Mouse (Mus musculus) cerebellum, postnatal 25 days (tissue): ENCODE results near the gene Scube2.

Source experiments
- DNase-seq, 2 experiments: peaks; one replicate each; pipeline ENCODE4 v3.0.0; 2021; ENCODE audit warnings: mixed read lengths in 2 of 2

Gene Scube2

DNA sequence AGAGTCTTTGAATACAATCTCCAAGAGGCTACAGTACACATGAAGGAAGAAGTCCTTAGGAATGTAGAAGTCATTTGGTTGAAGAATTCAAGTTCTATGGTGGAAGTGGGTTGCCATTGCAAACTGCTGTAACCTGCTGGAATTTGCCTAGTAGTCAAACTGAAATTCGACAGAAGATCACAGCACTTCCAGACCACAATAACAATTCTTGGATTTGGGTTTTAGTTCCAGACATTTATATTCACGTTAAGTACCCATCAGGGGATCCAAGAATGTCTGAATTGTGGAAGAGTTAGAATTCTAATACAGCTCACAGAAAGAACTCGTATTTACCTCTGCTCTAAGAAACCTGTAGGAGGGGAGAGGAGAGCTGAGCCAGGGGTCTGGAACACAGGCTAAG, 14.9 kb downstream of the Scube2 start:
- no peak for DNase-seq

- DNase-seq = no peak
These were observed 15.6 kb downstream of the Scube2 start for GRCm38 (mm10) chr7:109849750-109850434.

DNA sequence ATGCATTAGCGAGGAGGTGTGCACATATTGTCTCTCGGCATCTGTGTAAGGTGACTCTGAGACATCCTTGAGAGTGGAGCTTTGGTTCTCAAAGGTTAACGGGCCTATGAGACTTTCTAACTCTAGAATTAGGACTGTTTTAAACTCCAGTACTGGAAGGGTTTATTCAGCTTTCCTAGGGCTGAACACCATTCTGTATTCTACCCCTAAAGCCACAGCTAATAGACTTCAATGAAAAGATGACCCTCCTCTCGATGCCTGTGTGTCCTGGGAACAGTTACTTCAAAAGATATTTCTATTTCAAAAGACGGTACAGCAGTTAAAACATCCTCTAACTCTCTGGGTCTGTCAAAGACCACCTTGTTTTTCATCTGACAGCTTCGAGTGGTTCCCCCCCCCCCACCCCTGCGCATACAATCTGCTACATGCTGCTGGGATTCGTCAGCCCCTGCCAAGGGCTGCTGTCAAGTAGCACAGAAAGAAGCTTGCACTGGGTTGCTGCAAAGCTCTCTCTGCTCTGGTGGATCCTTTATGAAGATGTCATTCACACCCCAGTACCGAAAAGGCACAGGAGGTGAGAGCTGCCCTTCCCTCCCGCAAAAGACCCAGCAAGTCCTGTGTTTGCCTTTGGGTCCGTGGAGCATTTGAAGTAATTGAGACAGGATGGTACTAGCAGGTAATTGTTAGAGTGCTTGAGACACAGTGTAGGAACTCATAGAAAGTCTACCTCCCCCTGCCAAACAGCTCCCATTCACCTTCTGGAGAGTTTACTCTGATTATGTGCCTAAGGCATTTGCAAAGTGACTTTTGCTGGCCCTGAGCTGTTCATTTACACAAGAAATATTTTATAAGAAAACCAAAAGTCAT, 16.4 kb downstream of the Scube2 start:
- no peak for DNase-seq

DNA sequence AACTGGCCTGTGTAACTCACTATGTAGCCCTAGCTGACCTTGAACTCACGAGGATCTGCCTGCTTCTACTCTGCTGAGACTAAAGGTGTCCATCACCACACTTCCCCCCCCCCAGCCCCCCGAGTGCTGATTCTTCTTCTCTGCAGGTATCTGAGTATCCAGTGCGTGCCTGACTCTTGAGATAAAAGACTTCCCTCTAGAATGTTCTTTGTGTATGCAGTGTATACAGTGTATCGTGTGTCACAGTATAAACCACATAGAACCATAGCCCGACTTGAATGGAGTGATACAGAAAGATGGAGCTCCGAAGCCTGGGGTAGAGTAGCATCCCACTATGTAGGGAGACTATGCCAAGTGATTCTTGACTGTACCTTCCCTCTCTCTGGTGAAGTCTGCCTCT, 21.4 kb downstream of the Scube2 start:
- DNase-seq = no peak

- DNase-seq = peak; percentile 51 to 69
These were observed 23.7 kb downstream of the Scube2 start for GRCm38 (mm10) chr7:109841618-109842418.

DNA sequence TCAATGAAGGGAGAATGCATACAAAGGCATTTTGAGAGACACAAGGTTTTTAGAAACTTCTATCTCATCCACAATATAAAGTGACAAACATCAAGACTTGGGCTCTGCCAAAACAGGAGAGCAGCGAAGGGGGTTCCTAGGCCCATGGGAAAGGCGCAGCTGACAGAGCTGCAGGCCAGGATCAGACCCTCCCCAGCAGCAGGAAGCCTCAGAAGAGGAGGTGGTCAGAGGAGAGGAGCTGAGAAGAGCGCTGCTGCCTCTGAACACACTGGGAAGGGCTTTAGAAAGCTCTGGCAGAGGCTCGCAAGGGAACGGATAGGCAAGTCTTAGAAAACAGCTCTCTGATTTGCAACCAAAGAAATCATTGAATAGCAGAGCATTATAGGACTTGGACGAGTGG, 24.4 kb downstream of the Scube2 start:
- no peak for DNase-seq

DNA sequence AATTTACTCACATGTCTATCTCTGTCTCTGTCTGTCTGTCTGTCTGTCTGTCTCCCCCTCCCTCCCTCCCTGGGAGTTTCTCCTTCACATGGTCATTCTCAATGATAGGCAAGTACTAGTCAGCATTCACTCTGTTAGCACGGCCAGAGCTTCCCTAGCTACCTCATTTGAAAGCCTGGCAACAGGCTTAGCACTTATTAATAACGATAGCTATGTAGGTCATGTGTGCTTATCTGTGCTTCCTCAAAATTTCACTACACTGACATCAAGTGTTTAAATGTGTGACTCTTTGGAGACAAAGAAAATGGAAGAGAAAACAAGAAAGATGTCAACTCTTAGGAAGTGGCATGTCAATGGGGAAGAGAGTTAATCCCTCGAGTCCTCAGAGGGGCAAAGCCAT, 26.9 kb downstream of the Scube2 start:
- DNase-seq = no peak

- DNase-seq = no peak
These were observed 27.8 kb downstream of the Scube2 start for GRCm38 (mm10) chr7:109837651-109838050.

DNA sequence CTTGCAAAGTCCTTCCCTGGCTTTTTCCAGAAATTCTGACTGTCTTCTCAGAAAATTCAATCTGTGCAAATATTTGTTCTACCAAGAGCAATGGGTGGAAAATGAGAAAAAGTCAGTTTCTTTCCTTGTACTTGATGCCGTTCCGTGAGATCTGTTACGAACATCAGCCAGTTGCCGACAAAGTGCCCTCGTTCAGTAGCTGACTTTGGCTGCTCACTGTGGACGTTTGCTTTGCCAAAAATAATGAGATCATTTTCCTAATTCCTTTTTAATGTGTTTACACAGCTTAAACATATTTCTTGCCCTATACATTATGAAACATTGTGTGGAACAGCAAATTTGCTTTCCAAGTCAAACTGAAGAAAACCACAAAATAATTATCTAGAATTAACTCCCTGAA, 30.6 kb downstream of the Scube2 start:
- DNase-seq = no peak

- no peak for DNase-seq
These were observed 34.1 kb downstream of the Scube2 start for GRCm38 (mm10) chr7:109831376-109831775.

DNA sequence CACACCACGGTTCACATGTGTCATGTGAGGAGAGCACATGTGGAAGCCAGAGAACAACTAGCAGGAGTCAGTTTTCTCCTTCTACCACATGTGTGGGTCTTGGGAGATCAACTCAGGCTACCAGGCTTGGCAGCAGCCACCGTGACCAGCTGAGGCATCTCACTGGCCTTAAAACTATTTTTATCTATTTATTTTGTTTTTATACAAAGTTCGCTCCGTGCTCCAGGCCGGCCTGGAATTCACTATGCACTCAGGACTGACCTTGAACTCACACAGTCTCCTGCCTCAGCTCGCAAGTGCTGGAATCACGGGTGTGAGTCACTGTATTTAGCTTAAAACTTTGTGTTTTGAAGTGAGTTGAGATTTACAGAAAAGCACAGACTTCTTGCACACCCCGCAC, 38.6 kb downstream of the Scube2 start:
- DNase-seq = no peak

- peak; percentile 33 to 34 for DNase-seq
These were observed 40.2 kb downstream of the Scube2 start for GRCm38 (mm10) chr7:109825293-109825692.

DNA sequence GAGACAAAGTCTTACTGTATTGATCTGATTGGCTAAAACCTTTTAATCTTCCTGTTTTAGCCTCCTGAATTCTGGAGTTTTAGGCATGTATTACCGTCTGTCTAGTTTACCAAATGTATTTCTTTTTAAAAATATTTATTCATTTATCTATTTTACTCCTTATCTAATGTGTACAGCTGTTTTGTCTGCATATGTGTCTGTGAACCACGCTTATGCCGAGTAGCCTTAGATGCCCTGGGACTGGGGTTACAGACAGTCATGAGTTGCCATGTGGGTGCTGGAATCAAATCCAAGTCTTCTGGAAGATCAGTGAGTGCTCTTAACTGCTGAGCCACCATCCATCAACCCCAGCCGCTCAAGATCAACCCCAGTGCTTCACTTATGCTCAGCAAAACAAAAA, 46.9 kb downstream of the Scube2 start:
- no peak for DNase-seq

DNA sequence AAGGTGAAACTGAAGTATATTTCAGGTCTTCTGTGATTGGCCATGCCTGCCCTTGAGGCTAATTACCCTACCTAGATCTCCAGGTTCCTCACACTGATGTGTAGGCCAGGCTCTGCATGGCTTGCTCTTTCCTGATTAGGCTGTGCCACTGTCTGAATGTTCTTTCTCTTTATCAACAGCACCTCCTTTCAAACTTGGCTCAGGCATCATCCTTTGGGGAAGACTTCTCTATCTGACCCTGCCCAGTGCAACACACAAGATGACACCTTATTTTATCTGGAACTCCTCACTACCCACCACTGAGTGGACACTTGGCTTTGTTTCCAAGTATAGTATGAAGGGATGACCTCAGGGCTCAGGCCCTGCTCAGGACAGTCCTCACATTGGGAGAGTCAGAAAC, 47.5 kb downstream of the Scube2 start:
- DNase-seq = no peak

DNA sequence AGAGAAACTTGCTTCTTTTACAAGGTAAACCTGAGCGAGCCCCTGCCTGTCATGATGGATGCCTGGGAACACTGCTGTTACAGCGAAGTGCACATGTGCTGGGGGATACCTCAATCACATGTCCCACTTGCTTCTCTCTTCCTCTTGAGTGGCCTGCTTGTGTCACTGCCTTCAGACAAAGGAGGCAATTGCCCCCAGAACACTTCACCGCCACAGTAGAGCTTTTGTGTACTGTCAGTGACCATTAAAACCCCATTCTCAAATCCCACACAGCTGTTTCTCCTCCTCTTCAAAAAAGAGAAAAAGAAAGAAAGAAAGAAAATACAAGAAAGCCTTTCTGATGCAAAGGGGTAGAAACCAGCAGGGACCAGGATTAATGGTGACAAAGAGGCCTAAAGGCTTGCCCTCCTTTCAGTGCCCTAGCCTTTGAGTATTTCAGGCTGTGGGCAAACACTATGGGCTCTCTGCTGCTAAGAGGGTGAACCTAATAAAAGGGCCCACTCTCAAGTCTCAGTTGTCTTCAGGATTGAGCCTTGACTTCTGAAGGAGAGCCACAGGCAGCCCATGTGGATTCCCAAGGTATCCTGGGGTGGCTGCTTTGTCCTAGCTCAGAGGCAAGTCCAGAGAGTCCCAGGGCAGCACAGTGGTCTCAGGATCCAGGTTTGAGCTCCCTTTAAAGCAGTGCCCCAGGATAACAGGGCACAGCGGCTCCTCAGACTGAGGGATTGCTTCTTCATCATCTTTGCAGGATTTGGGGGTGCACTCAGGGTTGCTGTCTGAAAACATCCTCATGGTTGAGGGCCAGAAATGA, 51.9 kb downstream of the Scube2 start:
- DNase-seq = no peak

DNA sequence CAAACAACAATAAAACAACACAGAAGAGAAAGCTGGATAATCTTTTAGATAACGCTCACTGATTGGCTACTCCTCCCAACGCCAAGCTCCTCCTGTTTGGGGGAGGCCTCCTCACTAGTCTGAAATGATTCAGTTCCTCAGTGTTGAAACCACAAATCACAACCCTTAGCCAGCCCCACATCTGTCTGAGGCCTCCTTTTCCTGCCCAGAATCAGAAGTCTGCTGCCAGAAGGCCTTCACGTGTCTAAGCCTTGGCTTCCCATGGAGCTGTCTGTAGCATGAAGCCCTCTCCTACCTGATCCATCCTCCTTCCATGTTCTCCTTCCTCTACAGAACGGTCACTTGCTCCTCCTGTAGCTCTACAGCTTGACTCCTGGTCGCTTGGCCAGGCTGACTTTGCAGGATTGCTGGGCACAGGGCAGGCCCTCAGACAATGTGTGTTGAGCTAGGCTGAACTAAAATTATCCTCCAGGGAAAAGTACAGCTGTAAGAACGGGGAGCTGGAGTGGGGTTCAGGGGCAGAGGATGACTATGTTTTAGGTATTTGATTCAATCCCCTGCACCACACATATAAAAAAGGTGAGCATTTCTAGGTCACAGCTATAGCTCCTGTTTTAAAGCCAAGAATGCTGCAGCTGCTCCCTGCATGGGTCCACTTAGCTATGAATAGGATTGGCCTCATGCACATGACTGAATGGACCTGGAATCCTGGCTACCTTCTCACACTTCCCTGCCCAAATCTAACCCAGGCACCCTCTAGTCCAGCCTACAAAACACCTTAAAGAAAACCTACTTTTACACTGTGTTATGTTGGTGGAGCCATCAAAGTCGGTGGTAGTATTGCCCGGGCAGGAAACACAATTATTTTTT, 57.6 kb downstream of the Scube2 start:
- peak; percentile 48 to 57 for DNase-seq

- peak; percentile 35 to 64 for DNase-seq
These were observed 60.6 kb downstream of the Scube2 start for GRCm38 (mm10) chr7:109804843-109805242.

GRCm38 (mm10) chr7:109804355-109804754, 61.1 kb downstream of the Scube2 start:
- DNase-seq = peak; percentile 78 to 84

DNA sequence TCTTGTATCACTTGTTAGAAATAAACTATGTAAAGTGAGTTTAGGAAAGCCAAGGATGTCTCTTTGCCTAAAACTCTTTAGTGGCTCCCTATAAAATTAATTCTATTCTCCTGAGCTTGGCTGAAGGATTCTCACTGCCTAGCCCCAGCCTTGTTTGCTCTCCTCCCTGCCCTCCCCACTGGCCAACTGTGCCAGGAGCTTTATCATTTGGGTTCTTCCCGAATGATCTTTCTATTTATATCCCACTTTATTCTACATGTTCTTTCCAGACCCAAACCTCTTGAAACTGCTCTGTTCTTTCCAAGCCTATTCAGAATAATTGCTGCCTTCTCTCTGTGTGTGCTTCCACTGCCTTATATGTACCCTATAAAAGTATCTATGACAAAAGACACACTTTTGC, 62.0 kb downstream of the Scube2 start:
- DNase-seq = no peak

GRCm38 (mm10) chr7:109800626-109801025, 64.9 kb downstream of the Scube2 start:
- DNase-seq = peak in 1 of 2 experiments; percentile 60

- no peak for DNase-seq
These were observed 66.3 kb downstream of the Scube2 start for GRCm38 (mm10) chr7:109799168-109799567.
